Mouse (Mus musculus) effector memory CD4-positive, alpha-beta T cell, adult 5 months (primary cell): ENCODE results near the gene Srp54b. TPM values are rescaled to one million over a fixed set of nuclear protein-coding genes. Genes with fewer than 3 reads are reported as not detected.

Experiments used
- polyA plus RNA-seq: library from polyadenylated mRNA; unstranded; fragments of 100-300 nt; shearing (Covaris generic); gene quantifications from one replicate; pipeline ENCODE4 v1.2.1, GENCODE M21; 2017

Srp54b gene
- 64.4 TPM for polyA plus RNA-seq

DNA sequence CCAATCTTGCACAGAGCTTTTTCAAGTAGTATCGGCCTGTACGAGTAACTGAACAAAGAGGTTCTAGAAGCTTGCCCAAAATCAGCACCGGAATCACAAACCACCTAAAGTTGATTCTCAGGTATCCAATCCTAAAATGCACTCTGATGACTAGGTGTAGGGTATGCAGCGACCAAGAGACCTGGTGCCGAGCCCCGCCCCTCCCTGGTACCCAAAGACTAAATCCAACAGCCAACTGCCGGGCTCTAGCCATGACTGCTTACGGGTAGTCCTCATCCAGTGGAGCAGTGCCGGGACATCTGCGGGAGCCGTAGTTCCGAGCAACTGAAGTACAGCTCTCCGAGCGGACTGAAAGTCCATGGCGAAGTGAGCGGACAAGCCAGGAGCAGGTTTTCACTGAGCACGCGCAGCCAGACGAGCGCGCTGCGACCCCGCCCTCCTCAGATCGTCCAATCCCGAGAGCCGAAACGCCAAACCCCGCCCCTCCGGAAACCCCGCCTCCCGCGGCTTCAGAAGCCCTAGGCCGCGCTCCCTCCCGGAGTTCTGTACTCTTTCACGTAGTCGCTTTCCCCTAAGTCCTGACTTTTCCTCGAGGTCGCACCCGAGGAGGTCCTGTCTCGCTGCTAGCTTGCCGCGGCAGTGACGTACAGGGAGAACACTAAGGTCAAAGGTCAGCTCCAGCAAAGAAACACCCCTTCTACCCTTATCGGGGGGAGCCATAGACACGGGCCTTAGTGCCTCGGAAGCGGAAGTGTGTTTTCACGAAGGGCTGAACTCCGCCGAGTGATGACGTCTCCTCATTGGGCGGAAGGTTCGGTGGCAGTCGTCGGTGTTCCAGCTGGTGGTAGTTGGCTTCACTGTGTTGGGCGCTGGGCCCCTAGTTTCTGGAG lies at the start of gene Srp54b:
Srp54b (plus strand) TSS at position 546 of the 890 bp plus-strand sequence.

GRCm38 (mm10) chr12:55124242-55124641 lies 30.7 kb upstream of the Srp54b start, which contains the start of gene Fam177a:
Gene Fam177a, plus strand, starts transcription at chr12:55124469.

DNA sequence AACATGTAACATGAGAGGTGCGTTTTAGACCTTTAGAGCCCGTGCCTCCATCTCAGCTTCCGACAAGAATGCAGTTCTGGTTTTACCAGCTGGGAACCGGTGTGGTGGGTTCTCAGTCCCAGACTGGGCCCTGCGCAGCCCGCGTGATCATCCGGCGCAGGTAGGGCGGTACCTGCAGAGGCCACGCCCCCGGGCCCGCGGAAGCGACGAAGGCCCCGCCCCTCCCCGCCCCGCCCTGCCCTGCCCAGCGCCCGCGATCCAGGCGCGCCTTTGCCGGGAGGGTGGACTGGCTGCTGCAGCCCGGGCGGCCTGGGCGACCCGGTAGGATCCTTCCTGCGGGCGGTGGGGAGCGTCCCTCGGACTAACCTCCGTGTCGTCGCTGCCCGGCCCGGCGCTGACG lies 44.4 kb downstream of the Srp54b start, which contains the start of gene 1700047I17Rik2:
1700047I17Rik2 (plus strand) TSS at position 287 of the 400 bp plus-strand sequence.

GRCm38 (mm10) chr12:55229626-55230519 lies 75.0 kb downstream of the Srp54b start, which contains the start of gene Srp54c:
Gene Srp54c, plus strand, starts transcription at chr12:55230168.

Other genes starting within 250 kb of the Srp54b start
- 3.8 TPM for gene Gm20403, start 168.6 kb upstream of the Srp54b start, polyA plus RNA-seq
- gene Baz1a, start 140.8 kb upstream of the Srp54b start, polyA plus RNA-seq = 238 TPM
- gene 2700097O09Rik, start 75.0 kb upstream of the Srp54b start, polyA plus RNA-seq = 30.5 TPM
- gene Srp54a, start 74.8 kb upstream of the Srp54b start, polyA plus RNA-seq = 179 TPM
- gene Fam177a, start 30.6 kb upstream of the Srp54b start, polyA plus RNA-seq = 50.0 TPM
- not detected for gene 1700047I17Rik2, start 44.5 kb downstream of the Srp54b start, polyA plus RNA-seq
- 105 TPM for gene Srp54c, start 75.1 kb downstream of the Srp54b start, polyA plus RNA-seq
- gene 1110008L16Rik, start 144.5 kb downstream of the Srp54b start, polyA plus RNA-seq = 6.6 TPM
- gene Ppp2r3c, start 147.9 kb downstream of the Srp54b start, polyA plus RNA-seq = 14.5 TPM
- 165 TPM for gene Psma6, start 229.1 kb downstream of the Srp54b start, polyA plus RNA-seq